Mouse (Mus musculus) embryonic facial prominence, embryonic 11.5 days (tissue): ENCODE measurements around the gene Zmiz1. TPM values are rescaled to one million over a fixed set of nuclear protein-coding genes. Genes with fewer than 3 reads are reported as not detected.

Source experiments
- ATAC-seq: fragments of 200-750 bp; cut with Nextera tagmentation; replicated peaks from 2 replicates; pipeline ENCODE4 v1.8.0; 2017; ENCODE audit warnings: low read depth; ENCODE audit not compliant: insufficient number of reproducible peaks, low FRiP score, low TSS enrichment
- DNase-seq: peaks from one replicate; pipeline ENCODE4 v3.0.0-alpha.2; 2015; ENCODE audit warnings: low spot score
- H3K27ac ChIP-seq: fragments of 300-500 bp; sonication (generic); replicated peaks from 2 replicates; pipeline ENCODE4 v1.5.1; 2014; ENCODE audit warnings: mild to moderate bottlenecking, low read depth, low read length, control low read depth
- H3K27me3 ChIP-seq: fragments of 300-500 bp; sonication (generic); 2 replicates; pipeline ENCODE4 v1.6.1; 2014; ENCODE audit warnings: mild to moderate bottlenecking, low read length, moderate library complexity, mixed read lengths; ENCODE audit not compliant: control insufficient read depth, insufficient read depth
- H3K36me3 ChIP-seq: fragments of 300-500 bp; sonication (generic); replicated peaks from 2 replicates; pipeline ENCODE4 v1.6.1; 2014; ENCODE audit warnings: low read depth, mild to moderate bottlenecking, low read length, moderate library complexity, mixed read lengths; ENCODE audit not compliant: control insufficient read depth, insufficient read depth
- H3K4me1 ChIP-seq: fragments of 300-500 bp; sonication (generic); 2 replicates; pipeline ENCODE4 v1.6.1; 2014; ENCODE audit warnings: low read length, mixed read lengths; ENCODE audit not compliant: control insufficient read depth, insufficient read depth
- H3K4me2 ChIP-seq: fragments of 300-500 bp; sonication (generic); 2 replicates; pipeline ENCODE4 v1.6.1; 2014; ENCODE audit warnings: low read depth, mild to moderate bottlenecking, control low read depth, low read length, moderate library complexity
- H3K4me3 ChIP-seq: fragments of 300-500 bp; sonication (generic); 2 replicates; pipeline ENCODE4 v1.5.1; 2014; ENCODE audit warnings: low read depth, low read length, control low read depth
- H3K9ac ChIP-seq: fragments of 300-500 bp; sonication (generic); replicated peaks from 2 replicates; pipeline ENCODE4 v1.6.1; 2014; ENCODE audit warnings: mild to moderate bottlenecking, control low read depth, low read length
- H3K9me3 ChIP-seq: fragments of 300-500 bp; sonication (generic); replicated peaks from 2 replicates; pipeline ENCODE4 v1.6.1; 2016; ENCODE audit warnings: mild to moderate bottlenecking, low read length, inconsistent platforms, mixed read lengths; ENCODE audit not compliant: control insufficient read depth
- WGBS: fragments of 180-500 bp; shearing (Covaris S2); extraction: QIAGEN DNeasy Blood & Tissue Kit; methylation state at CpG from one replicate; pipeline ENCODE4 v1.1.7; 2014; 5-methylcytosine and 5-hydroxymethylcytosine counted together
- polyA plus RNA-seq: library from polyadenylated mRNA; unstranded; fragments of >200 nt; fragmentation: Nextera tagmentation; extraction: Ambion mirVana; gene quantifications from 2 replicates; pipeline ENCODE4 v1.2.1, GENCODE M21; 2014

Zmiz1 gene
- polyA plus RNA-seq, 1 experiment from 2014 or later, result 27.7 TPM

DNA sequence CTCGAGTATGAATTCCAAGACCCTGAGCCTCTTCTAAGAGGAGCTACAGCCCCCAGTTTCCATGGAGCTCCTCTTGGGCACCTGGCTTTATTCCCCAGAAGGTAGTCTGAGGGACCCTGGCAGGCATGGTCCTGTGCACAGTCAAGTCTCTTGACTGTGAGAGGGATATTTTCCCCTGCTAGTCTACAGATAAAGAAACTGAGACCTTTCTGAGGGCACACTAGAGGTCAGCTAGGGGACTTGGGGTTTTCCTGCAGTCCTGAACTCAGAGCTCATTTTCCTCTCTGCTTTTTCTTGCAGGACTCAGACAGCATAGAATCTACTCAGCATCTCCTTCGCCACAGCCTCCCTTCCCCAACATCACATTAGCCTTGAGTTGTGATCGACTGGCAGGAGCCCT, 43.4 kb downstream of the Zmiz1 start:
- H3K36me3 ChIP-seq, result peaks cover 3% of the 10 kb centered on the region; the same call in 1 of the 2 replicates
- WGBS, result 82% methylated on average over 3 of the region's 3 CpGs

DNA sequence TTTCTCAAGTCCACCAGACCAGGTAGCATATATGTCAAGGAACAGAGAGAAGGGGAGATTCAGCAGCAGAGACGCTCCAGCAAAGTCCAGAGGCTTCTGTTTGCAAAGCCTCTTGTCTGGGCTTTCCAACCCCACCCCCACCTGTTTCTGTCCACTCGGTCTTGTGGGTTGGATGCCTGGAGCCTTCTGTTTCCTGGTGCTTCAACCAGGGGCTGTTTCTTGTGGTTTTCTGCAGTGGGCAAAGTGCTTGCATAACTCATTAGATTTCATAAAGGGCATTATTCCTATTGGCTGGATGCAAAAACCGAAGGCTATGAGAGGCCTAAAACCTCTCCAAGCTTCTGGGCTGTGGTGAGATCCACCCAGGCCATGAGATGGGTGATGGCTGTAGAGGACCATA, 45.3 kb downstream of the Zmiz1 start:
- H3K4me3 ChIP-seq, result no peak overlapping the region

More for the DNA sequence above, 43.4 kb downstream of the Zmiz1 start:
- H3K27me3 ChIP-seq, result no peaks in the 10 kb centered on the region
- H3K9ac ChIP-seq, result no peak overlapping the region
- DNase-seq, result no peak
- H3K4me3 ChIP-seq, result no peak overlapping the region
- H3K9me3 ChIP-seq, result no peaks in the 10 kb centered on the region
- H3K27ac ChIP-seq, result no peak overlapping the region
- peaks cover 14% of the 10 kb centered on the region for H3K4me1 ChIP-seq
- ATAC-seq, result no peak
- no peak overlapping the region for H3K4me2 ChIP-seq

GRCm38 (mm10) chr14:25505201-25505671, 46.3 kb downstream of the Zmiz1 start:
- Histone ChIP-seq H3K4me2 (no peak overlapping the region), H3K36me3 (peaks cover 3% of the 10 kb centered on the region; the same call in 1 of the 2 replicates), H3K9ac (no peak overlapping the region), H3K27me3 (no peaks in the 10 kb centered on the region), H3K9me3 (no peaks in the 10 kb centered on the region), H3K4me3 (no peak overlapping the region), H3K27ac (no peak overlapping the region), H3K4me1 (peaks cover 6% of the 10 kb centered on the region; the same call in 1 of the 2 replicates)
- 47% methylated on average over 6 of the region's 6 CpGs for WGBS
- no peak for DNase-seq
- ATAC-seq, result no peak

More for the DNA sequence above, 45.3 kb downstream of the Zmiz1 start:
- Histone ChIP-seq H3K36me3 (peaks cover 3% of the 10 kb centered on the region; the same call in 1 of the 2 replicates), H3K9me3 (no peaks in the 10 kb centered on the region), H3K4me1 (peaks cover 4% of the 10 kb centered on the region; the same call in 1 of the 2 replicates), H3K4me2 (no peak overlapping the region), H3K27me3 (no peaks in the 10 kb centered on the region), H3K27ac (no peak overlapping the region), H3K9ac (no peak overlapping the region)
- no peak for ATAC-seq
- 93% methylated on average over 3 of the region's 3 CpGs for WGBS
- no peak for DNase-seq

DNA sequence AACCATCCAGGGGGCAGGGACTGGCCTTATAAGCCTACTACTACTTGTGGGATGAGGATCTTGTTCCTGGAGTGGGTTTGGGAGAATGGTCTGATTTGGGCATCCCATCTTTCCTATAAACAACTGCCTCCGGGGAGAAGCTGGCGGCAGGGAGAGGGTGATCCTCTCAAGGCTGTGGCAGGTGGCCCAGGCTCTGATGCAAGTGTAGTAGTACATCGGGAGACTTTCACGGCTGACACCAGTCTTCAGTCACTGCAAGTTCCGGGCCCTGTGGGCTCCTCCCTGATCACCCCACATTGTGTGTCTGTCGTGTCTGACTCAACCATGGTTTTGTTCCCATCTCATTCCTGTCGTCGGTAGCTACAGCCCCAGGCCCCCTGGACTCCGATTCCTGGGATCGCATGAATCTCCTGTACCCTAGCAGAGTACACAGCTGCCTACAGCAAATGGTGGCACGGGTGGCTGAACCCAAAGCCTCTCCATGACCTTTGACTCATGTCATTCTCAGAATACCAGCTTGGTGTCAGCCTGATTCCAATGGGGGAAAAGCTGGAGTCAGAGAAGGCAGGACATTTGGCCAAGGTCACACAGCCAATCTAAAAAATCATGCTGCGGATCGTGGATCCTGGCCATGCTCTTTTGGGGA, 49.2 kb downstream of the Zmiz1 start:
- H3K9ac ChIP-seq, result no peak overlapping the region
- WGBS, result 78% methylated on average over 13 of the region's 13 CpGs
- H3K4me2 ChIP-seq, result no peak overlapping the region
- DNase-seq (no peak), ATAC-seq (no peak)
- H3K36me3 ChIP-seq, result peaks cover 3% of the 10 kb centered on the region; the same call in 1 of the 2 replicates
- no peaks in the 10 kb centered on the region for H3K9me3 ChIP-seq
- H3K4me3 ChIP-seq, result no peak overlapping the region
- H3K27ac ChIP-seq, result no peak overlapping the region
- H3K27me3 ChIP-seq, result no peaks in the 10 kb centered on the region
- H3K4me1 ChIP-seq, result peaks cover 23% of the 10 kb centered on the region

DNA sequence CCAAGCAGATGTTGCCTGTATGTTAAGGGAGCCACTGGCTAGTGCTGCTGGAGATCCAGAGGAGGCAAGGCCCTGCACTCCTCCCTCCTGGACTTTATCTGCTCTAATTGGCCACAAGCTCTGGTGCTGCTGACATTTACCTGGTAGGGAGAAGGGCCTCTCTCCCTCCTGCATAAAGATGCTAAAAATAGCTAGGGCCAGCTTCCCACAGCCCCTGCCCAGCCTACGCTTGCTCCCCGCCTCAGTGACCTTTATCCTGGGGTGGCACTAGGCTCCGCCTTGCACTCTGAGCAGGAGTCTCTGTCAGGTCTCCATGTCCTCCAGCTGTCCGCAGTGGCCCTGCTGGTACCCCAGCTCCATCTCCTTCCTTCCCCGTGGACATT, 49.8 kb downstream of the Zmiz1 start:
- Histone ChIP-seq H3K27ac (no peak overlapping the region), H3K4me1 (peaks cover 23% of the 10 kb centered on the region), H3K4me2 (no peak overlapping the region), H3K4me3 (no peak overlapping the region), H3K9me3 (no peaks in the 10 kb centered on the region), H3K9ac (no peak overlapping the region), H3K36me3 (peaks cover 3% of the 10 kb centered on the region; the same call in 1 of the 2 replicates), H3K27me3 (no peaks in the 10 kb centered on the region)
- ATAC-seq (no peak), DNase-seq (no peak)
- 76% methylated on average over 5 of the region's 5 CpGs for WGBS

DNA sequence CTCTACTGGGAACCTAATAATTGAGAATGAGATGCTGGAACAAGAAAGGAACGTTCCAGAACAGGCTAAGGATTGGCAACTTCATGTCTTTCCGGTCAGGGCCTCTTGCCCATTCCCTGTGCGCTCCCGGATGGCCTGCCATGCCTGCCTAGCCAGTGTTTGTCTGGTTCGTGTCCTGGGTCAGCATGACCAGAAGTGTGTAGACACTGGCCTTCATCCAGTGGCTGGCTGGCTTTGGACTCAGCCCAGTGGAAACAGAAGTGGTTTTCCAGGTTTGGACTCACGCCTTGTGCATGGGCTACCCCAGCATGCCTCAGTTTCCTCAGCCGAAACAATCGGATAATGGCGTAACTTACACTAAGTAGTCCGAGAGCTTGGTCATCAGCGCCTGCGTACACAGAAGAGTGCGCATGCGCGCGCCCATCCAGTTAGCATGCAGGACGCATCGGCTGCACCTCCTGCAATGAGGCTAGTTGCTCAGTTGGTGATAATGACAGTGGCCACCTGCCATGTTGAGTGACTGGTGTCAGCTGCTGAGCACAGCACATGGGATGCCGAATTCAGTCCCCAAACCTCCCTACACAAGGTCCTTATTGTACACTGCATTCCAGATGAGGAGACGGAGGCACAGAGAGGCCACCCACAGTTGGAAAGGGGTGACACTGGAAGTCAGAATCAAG, 50.6 kb downstream of the Zmiz1 start:
- Histone ChIP-seq H3K4me3 (no peak overlapping the region), H3K9me3 (no peaks in the 10 kb centered on the region), H3K4me1 (peaks cover 23% of the 10 kb centered on the region), H3K9ac (no peak overlapping the region), H3K27me3 (no peaks in the 10 kb centered on the region), H3K27ac (no peak overlapping the region), H3K4me2 (no peak overlapping the region), H3K36me3 (0 out of 2 replicates have a peak, but pooled peaks cover 3% of the 10 kb centered on the region)
- no peak for DNase-seq
- 87% methylated on average over 20 of the region's 20 CpGs for WGBS
- no peak for ATAC-seq

GRCm38 (mm10) chr14:25510362-25510761, 51.4 kb downstream of the Zmiz1 start:
- no peak overlapping the region for H3K4me2 ChIP-seq
- no peak overlapping the region for H3K9ac ChIP-seq
- no peak overlapping the region for H3K4me3 ChIP-seq
- H3K9me3 ChIP-seq, result no peaks in the 10 kb centered on the region
- no peak overlapping the region for H3K27ac ChIP-seq
- no peak for ATAC-seq
- DNase-seq, result no peak
- H3K4me1 ChIP-seq, result peaks cover 23% of the 10 kb centered on the region
- H3K36me3 ChIP-seq, result 0 out of 2 replicates have a peak, but pooled peaks cover 3% of the 10 kb centered on the region
- 77% methylated on average over 3 of the region's 3 CpGs for WGBS
- H3K27me3 ChIP-seq, result no peaks in the 10 kb centered on the region

DNA sequence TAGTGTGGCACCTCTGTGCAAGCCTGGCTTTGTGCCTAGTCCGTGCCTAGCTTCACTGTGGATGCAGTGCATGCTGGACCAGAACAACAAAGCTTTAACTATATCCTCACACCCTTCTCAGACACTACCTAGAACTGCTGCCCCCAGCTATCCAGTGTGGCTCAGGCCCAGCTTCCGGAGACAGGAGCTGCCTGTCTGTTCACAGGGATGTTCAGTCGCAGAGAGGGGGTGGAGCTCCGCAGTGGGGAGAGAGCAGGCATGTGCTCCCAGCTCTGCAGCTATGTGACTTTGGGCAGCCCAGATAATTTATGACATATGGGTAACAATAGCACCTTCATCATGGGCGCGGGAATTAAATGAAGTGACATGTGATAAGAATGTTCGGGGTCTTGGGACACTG, 52.0 kb downstream of the Zmiz1 start:
- H3K9ac ChIP-seq, result no peak overlapping the region
- no peaks in the 10 kb centered on the region for H3K36me3 ChIP-seq
- no peak for DNase-seq
- peaks cover 23% of the 10 kb centered on the region for H3K4me1 ChIP-seq
- H3K27ac ChIP-seq, result no peak overlapping the region
- no peaks in the 10 kb centered on the region for H3K9me3 ChIP-seq
- WGBS, result 43% methylated on average over 7 of the region's 7 CpGs
- no peaks in the 10 kb centered on the region for H3K27me3 ChIP-seq
- H3K4me3 ChIP-seq, result no peak overlapping the region
- H3K4me2 ChIP-seq, result no peak overlapping the region
- ATAC-seq, result no peak; the same call in 1 of the 2 replicates
